Mouse (Mus musculus): ENCODE data around the gene Rnf41.

Gene Rnf41

DNA sequence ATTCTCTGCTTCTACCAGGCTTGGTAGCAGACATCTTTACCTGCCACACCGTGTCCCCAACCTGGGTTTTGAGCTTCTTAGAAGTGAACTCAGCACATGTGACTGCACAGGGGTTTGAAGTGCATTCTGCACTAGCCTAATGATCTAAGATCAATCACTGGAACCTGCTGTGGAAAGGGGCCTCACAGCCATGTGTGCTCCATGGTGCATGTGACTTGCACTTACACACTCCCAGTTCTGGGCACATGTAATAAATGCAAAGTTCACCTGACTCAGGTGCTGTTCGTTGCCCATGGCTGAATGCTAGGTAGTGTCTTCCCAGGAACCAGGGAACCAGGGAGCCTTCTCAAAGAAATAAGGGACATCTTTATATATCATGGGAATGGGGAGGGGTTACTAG is 22.0 kb downstream of the Rnf41 start:
- no peak for DNase-seq (ENCODE audit: low spot score)

DNA sequence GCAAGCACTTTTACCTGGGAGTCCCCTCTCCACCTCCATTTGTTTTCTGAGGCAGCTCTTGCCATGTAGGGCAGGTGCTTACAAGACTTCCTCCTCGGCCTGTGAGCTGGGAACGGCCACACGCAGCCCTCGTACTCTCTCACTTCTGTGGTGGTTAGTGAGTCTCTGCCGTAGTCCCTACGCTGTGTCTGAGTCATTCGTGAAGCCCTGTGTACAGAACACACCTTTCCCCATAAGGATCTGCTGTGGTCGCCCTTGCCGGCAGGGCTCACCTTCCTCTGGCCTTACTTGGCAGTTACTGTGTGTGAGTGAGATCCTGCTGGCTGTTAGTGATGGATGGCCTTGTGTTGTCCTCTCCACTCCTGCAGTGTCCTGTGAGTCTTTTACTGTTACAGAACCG is 23.2 kb downstream of the Rnf41 start:
- no peak for DNase-seq (ENCODE audit: low spot score)

DNA sequence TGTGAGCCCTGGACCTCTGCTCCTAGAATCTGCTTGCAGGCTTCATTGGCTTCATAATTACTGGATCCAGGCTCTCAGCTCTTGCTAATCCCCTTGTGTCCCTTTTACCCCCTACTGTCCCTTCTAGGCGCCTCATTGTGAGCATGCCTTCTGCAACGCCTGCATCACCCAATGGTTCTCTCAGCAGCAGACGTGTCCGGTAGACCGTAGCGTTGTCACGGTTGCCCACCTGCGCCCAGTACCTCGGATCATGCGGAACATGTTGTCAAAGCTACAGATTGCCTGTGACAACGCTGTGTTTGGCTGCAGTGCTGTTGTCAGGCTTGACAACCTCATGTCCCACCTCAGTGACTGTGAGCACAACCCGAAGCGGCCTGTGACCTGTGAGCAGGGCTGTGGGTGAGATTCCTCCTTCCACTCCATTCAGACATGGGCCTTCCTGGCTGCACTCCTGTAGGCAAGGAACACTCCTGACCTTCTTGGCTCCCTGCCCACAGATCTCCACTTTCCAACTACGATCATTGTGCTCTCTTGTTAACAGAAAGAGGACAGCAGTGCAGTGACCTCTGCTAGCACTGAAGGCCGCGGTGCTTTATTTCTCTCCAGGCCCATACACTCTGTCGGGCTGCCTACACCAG is 23.8 kb downstream of the Rnf41 start:
- DNase-seq (ENCODE audit: low spot score) = peak; percentile 36

DNA sequence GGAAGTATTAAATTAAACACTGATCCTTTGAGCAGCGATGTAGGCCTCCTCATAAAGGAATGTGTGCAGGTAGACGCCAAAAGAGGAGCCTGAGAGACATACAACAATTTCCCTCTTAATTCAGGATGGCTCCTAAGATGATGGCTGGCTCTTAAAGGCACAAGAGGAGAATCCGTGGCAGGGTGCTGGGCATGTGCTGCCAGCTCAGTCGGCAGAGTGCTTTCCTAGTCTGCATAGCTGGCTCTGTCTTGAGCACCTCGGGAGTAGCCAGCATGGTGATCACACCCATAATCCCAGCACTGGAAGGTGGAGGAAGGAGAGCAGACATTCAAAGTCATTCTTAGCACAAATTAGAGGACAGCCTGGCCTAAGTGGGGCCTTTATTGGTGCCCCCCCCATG is 24.4 kb downstream of the Rnf41 start:
- DNase-seq (ENCODE audit: low spot score) = no peak

GRCm38 (mm10) chr10:128436376-128436775 is 24.9 kb downstream of the Rnf41 start:
- DNase-seq (ENCODE audit: low spot score) = no peak

GRCm38 (mm10) chr10:128438675-128439279 is 27.3 kb downstream of the Rnf41 start:
- DNase-seq (ENCODE audit: low spot score) = peak; percentile 49

GRCm38 (mm10) chr10:128440407-128440806 is 28.9 kb downstream of the Rnf41 start:
- DNase-seq (ENCODE audit: low spot score) = no peak

DNA sequence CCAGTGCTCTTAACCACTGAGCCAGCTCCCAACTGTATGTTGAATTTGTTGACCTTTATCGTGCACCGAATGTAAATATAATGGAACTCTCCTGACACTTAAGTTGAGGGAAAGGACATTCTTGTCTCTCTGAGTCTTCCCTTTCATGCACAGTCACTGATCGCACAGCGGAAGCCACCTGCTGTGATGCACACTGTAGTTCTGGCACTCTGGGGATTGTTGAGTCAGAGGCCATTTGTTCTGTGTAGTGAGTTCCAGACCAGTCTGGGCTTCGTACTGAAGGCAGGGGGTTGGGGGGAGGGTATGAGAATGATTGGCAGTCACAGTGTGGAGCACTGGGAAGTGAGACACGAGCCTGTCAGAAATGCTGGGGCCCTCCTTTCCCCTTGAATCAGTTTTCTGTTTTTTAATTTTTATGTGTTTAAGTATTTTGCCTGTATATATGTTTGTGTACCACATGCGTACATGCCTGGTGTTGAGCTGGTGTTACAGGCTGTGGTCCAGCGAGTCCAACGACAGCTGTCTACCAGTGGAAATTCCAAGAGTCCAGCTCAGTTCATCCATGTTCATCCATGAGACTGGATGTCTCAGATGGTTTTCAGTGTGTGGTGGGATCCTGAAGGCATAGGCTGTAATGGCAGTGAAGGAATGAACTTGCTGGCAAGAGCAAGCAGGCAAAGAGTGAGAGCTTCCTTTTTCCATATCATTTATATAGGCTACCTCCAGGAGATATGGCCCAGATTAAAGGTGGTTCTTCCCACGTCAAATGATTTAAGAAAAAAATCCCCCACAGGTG is 30.1 kb downstream of the Rnf41 start:
- no peak for DNase-seq (ENCODE audit: low spot score)

DNA sequence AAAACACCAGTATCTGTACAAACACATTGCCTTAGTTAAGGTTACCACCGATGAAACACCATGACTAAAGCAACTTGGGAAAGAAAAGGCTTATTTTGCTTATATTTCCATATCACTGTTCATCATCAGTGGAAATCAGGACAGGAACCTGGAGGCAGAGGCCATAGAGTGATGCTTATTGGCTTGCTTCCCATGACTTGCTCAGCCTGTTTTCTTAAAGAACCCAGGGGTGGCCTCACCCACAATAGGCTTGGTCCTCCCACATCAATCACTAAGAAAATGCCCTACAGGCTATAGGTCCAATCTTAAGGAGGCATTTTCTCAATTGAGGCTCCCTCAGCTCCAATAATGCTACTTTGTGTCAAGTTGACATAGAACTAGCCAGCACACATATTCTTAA is 31.3 kb downstream of the Rnf41 start:
- DNase-seq (ENCODE audit: low spot score) = no peak

DNA sequence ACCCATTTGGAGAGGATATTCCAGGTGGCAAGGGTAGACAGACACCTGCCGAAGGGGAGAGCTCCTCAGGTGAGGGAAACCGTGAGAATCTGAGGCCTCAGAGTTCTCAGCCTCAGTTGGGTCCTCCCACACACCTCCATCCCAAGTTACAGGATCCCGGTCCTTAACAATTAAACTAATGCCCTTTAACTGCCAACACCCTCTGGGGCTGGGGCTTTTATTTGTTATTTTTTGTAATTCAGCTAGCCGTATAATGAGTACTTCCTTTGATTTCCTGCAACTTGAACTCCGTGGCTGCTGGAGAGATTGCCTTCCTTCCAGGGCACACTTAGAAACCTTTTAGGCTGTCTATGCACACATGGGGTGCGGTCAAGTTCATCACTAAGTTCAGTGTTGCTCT is 32.9 kb downstream of the Rnf41 start:
- DNase-seq (ENCODE audit: low spot score) = no peak

- DNase-seq (ENCODE audit: low spot score) = no peak
Measured at GRCm38 (mm10) chr10:128445407-128445806, 34.0 kb downstream of the Rnf41 start.

GRCm38 (mm10) chr10:128451014-128451413 is 39.6 kb downstream of the Rnf41 start:
- no peak for DNase-seq (ENCODE audit: low spot score)

DNA sequence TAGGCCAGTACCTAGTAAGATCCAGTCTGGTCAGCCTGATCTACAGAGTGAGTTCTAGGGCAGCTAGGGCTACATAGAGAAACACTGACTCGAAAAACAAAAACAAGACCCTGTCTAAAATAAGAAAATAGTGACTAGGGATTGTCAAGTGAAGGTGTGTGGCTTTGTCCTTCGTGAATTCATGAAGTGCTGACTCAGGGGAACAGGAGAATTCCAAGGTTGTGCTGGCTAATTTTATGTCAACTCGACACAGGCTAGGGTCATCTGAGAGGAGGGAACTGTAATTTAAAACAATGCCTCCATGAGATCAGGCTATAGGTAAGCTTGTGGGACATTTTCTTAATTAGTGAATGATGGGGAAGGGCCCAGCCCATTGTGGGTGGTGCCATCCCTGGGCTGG is 43.0 kb downstream of the Rnf41 start:
- no peak for DNase-seq (ENCODE audit: low spot score)

GRCm38 (mm10) chr10:128455280-128455679 is 43.8 kb downstream of the Rnf41 start:
- DNase-seq (ENCODE audit: low spot score) = peak; percentile 76

DNA sequence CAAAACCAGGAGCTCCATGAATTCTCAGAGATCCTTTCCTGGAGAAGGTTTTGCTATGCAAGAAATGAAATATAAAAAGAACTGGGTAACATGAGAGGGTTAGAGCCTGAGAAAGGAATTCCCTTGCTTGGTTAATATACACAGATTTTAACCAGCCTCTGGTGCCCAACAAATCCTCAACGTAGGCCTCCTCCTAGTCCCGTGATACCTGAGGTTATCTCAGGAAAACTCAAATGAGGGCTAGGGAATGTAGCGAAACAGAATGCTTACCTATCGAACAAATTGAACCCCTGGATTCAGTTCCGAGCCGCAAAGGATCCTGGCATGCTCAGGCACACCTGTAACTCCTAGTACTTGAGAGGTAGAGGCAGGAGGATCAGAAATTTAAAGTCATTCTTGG is 46.2 kb downstream of the Rnf41 start:
- DNase-seq (ENCODE audit: low spot score) = no peak

- DNase-seq (ENCODE audit: low spot score) = peak; percentile 91
Measured at GRCm38 (mm10) chr10:128458348-128458718, 46.9 kb downstream of the Rnf41 start.

- peak; percentile 80 for DNase-seq (ENCODE audit: low spot score)
Measured at GRCm38 (mm10) chr10:128458719-128459408, 47.4 kb downstream of the Rnf41 start, which contains the start of gene Smarcc2. TSS of gene Smarcc2 (plus strand) at chr10:128459248.

GRCm38 (mm10) chr10:128459409-128460269 is 48.2 kb downstream of the Rnf41 start:
- DNase-seq (ENCODE audit: low spot score) = peak; percentile 35

GRCm38 (mm10) chr10:128460270-128460630 is 48.8 kb downstream of the Rnf41 start:
- DNase-seq (ENCODE audit: low spot score) = no peak

- no peak for DNase-seq (ENCODE audit: low spot score)
Measured at GRCm38 (mm10) chr10:128474366-128474765, 62.9 kb downstream of the Rnf41 start.

GRCm38 (mm10) chr10:128486370-128486769 is 74.9 kb downstream of the Rnf41 start:
- DNase-seq (ENCODE audit: low spot score) = no peak
